Mouse (Mus musculus): ENCODE measurements around the gene Brsk2.

GRCm38 (mm10) chr7:141981237-141981636, 31.7 kb downstream of the Brsk2 start:
- TF ChIP-seq CTCF (IDR thresholded peaks at IDR 0.05; ENCODE audit: insufficient read depth, low read length) (no peak), POLR2A (IDR thresholded peaks at IDR 0.05; ENCODE audit: borderline replicate concordance, extremely low read depth, low read depth, low read length) (no peak)

Data from lung, adult 2 months (tissue).